In the genomic region with DNA sequence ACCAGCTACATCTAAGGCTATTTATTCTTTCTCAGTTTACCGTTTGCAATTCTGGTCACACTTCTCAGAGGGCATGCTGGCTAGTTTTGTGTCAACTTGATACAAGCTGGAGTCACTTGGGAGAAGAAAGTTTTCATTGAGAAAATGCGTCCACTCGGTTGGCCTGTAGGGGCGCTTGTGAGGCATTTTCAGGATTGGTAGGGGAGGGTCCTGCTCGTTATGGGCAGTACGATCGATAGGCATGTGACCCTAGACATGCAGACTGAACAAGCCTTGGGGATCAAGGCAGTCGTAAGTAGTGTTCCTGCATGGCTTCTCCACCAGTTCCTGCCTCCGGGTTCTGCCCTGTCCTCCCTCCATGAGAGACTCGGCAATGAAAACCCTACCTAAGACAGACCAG, we compare ENCODE assay signal across 19 mouse cellular contexts.
DNase-seq lines count a peak whose midpoint lies in the region; ATAC-seq and TF ChIP-seq lines count a peak whose summit lies in the region.
"Had no signal": no experiment of that assay in that cellular context is flagged by ENCODE, and none has a peak within 500 bp of the region (broad histone marks: within the 10 kb centered on the region; RNA-seq: fewer than 3 reads in every experiment).

No protein-coding gene starts in this region.

- H3K9me3 ChIP-seq in liver, embryonic 14.5 days (ENCODE audit: control insufficient read depth, low read length) = no peaks in the 10 kb centered on the region
- no peaks in the 10 kb centered on the region for H3K9me3 ChIP-seq in liver, embryonic 12.5 days (replicated peaks)
- H3K9me3 ChIP-seq in E14TG2a.4 (ENCODE audit: low read length) = no peaks in the 10 kb centered on the region
- H3K9me3 ChIP-seq in ES-E14 (ENCODE audit: control insufficient read depth, insufficient read depth, low read depth, low read length) = no peaks in the 10 kb centered on the region
- H3K9me3 ChIP-seq: embryonic facial prominence, embryonic 13.5 days; forebrain, embryonic 15.5 days; heart, embryonic 10.5 days; limb, embryonic 12.5 days; midbrain, embryonic 13.5 days had no signal

- H3K4me2 ChIP-seq in liver, embryonic 14.5 days (ENCODE audit: low read depth) = no peak overlapping the region
- no peak overlapping the region for H3K4me2 ChIP-seq in liver, embryonic 12.5 days
- H3K4me2 ChIP-seq: embryonic facial prominence, embryonic 13.5 days; forebrain, embryonic 15.5 days; limb, embryonic 12.5 days; midbrain, embryonic 13.5 days had no signal

- no peak for TF ChIP-seq EP300 in liver, embryonic 14.5 days (IDR thresholded peaks at IDR 0.05; ENCODE audit: low read depth)

- in situ Hi-C loops in ES-E14 (cut with MboI; ENCODE audit: low sequenced_read_pairs in 2 of 2, unreplicated experiment in 2 of 2) = no loop called here

- TF ChIP-seq CTCF in liver, embryonic 14.5 days (IDR thresholded peaks at IDR 0.05; ENCODE audit: low read depth) = peak; percentile 36; the same call in 1 of the 2 replicates
- peak; percentile 23; the same call in 1 of the 2 replicates for TF ChIP-seq CTCF in E14TG2a.4 (conservative IDR thresholded peaks at IDR 0.05; ENCODE audit: low read length)

- H3K27me3 ChIP-seq in liver, embryonic 14.5 days (ENCODE audit: control insufficient read depth, insufficient read depth, low read length) = no peaks in the 10 kb centered on the region
- no peaks in the 10 kb centered on the region for H3K27me3 ChIP-seq in liver, embryonic 12.5 days (replicated peaks)
- no peaks in the 10 kb centered on the region for H3K27me3 ChIP-seq in E14TG2a.4 (ENCODE audit: insufficient read depth, low read length)
- H3K27me3 ChIP-seq: embryonic facial prominence, embryonic 13.5 days; forebrain, embryonic 15.5 days; limb, embryonic 12.5 days; midbrain, embryonic 13.5 days had no signal

- no peak overlapping the region for H3K4me3 ChIP-seq in liver, embryonic 14.5 days (ENCODE audit: insufficient read depth in 1 of 2, low read depth in 2 of 2, low read length in 2 of 2)
- H3K4me3 ChIP-seq in liver, embryonic 12.5 days = no peak overlapping the region
- no peak overlapping the region for H3K4me3 ChIP-seq in E14TG2a.4 (replicated peaks; ENCODE audit: low read length)
- H3K4me3 ChIP-seq in ES-E14 (ENCODE audit: insufficient read depth in 1 of 2, low read depth in 1 of 2, low read length in 2 of 2, poor library complexity in 1 of 2, severe bottlenecking in 1 of 2) = no peak overlapping the region
- H3K4me3 ChIP-seq: embryonic facial prominence, embryonic 13.5 days; forebrain, embryonic 15.5 days; heart, embryonic 10.5 days; limb, embryonic 12.5 days; midbrain, embryonic 13.5 days; myocyte had no signal

- no peaks in the 10 kb centered on the region for H3K36me3 ChIP-seq in liver, embryonic 14.5 days (replicated peaks; ENCODE audit: control insufficient read depth, insufficient read depth, low read depth)
- no peaks in the 10 kb centered on the region for H3K36me3 ChIP-seq in liver, embryonic 12.5 days
- no peaks in the 10 kb centered on the region for H3K36me3 ChIP-seq in E14TG2a.4 (ENCODE audit: insufficient read depth, low read length)
- no peaks in the 10 kb centered on the region for H3K36me3 ChIP-seq in ES-E14 (ENCODE audit: control insufficient read depth, insufficient read depth, low read length, poor library complexity, severe bottlenecking)
- H3K36me3 ChIP-seq: embryonic facial prominence, embryonic 13.5 days; forebrain, embryonic 15.5 days; heart, embryonic 10.5 days; limb, embryonic 12.5 days; midbrain, embryonic 13.5 days had no signal

- no peak for DNase-seq in liver, embryonic 14.5 days (ENCODE audit: low read depth in 3 of 3, low spot score in 3 of 3)
- peak; percentile 29 for DNase-seq in ES-E14 (ENCODE audit: low read depth, low spot score)
- DNase-seq in c-Kit-positive CD71-positive TER-119-positive erythroid progenitor cells, embryonic 14.5 days (ENCODE audit: low spot score) = peak; percentile 1
- DNase-seq in right cerebral cortex, adult 2 months (ENCODE audit: low spot score in 2 of 2) = no peak
- no peak for DNase-seq in layer of hippocampus, postnatal 25 days (ENCODE audit: extremely low spot score in 1 of 2, low spot score in 1 of 2)
- DNase-seq: cerebellum, adult 9-11 months; kidney, adult 8-10 months; kidney, postnatal 14 days; lung, postnatal 10 days; right cerebral cortex, postnatal 4 days; thymus, postnatal 25 days had no signal

- H3K4me1 ChIP-seq in liver, embryonic 14.5 days (replicated peaks; ENCODE audit: control insufficient read depth in 2 of 2, insufficient read depth in 2 of 2, low read length in 1 of 2) = no peaks in the 10 kb centered on the region
- no peaks in the 10 kb centered on the region for H3K4me1 ChIP-seq in liver, embryonic 12.5 days
- H3K4me1 ChIP-seq in E14TG2a.4 (replicated peaks; ENCODE audit: low read depth, low read length) (no peaks in the 10 kb centered on the region), ES-E14 (ENCODE audit: control insufficient read depth in 2 of 2, insufficient read depth in 2 of 2, low read length in 2 of 2, poor library complexity in 1 of 2) (no peaks in the 10 kb centered on the region)
- H3K4me1 ChIP-seq: embryonic facial prominence, embryonic 13.5 days; forebrain, embryonic 15.5 days; heart, embryonic 10.5 days; limb, embryonic 12.5 days; midbrain, embryonic 13.5 days had no signal

- 64% methylated on average over 10 of the region's 10 CpGs for WGBS in liver, embryonic 14.5 days (ENCODE audit: insufficient replicate concordance)
- 71% methylated on average over 10 of the region's 10 CpGs for WGBS in liver, embryonic 12.5 days (ENCODE audit: insufficient replicate concordance)

- H3K27ac ChIP-seq in liver, embryonic 14.5 days = no peak overlapping the region
- H3K27ac ChIP-seq in liver, embryonic 12.5 days = no peak overlapping the region
- H3K27ac ChIP-seq in ES-E14 (ENCODE audit: insufficient read depth, low read depth, low read length, poor library complexity, severe bottlenecking) = no peak overlapping the region
- H3K27ac ChIP-seq: embryonic facial prominence, embryonic 13.5 days; forebrain, embryonic 15.5 days; heart, embryonic 10.5 days; limb, embryonic 12.5 days; midbrain, embryonic 13.5 days had no signal

- H3K9ac ChIP-seq in liver, embryonic 14.5 days (replicated peaks) = no peak overlapping the region
- no peak overlapping the region for H3K9ac ChIP-seq in liver, embryonic 12.5 days
- no peak overlapping the region for H3K9ac ChIP-seq in ES-E14 (ENCODE audit: insufficient read depth, low read depth, low read length, poor library complexity, severe bottlenecking)
- H3K9ac ChIP-seq: embryonic facial prominence, embryonic 13.5 days; forebrain, embryonic 15.5 days; limb, embryonic 12.5 days; midbrain, embryonic 13.5 days had no signal

- no peak for ATAC-seq in liver, embryonic 14.5 days (ENCODE audit: insufficient read depth)
- no peak for ATAC-seq in liver, embryonic 12.5 days
- ATAC-seq: forebrain, embryonic 15.5 days; midbrain, embryonic 13.5 days had no signal

TF ChIP-seq in ES-E14, 5 proteins besides CTCF, POLR2A, EP300 and RAD21:
- TF ChIP-seq HCFC1 (IDR thresholded peaks at IDR 0.05; ENCODE audit: borderline replicate concordance, insufficient read depth, low read length) (no peak), CHD2 (IDR thresholded peaks at IDR 0.05; ENCODE audit: low read depth, low read length) (no peak)

Comparison
In these comparisons a context has a peak if more than half of its experiments do, and no peak if none do; other contexts are left out.
1. DNase-seq: peak in ES-E14 (single experiment) and c-Kit-positive CD71-positive TER-119-positive erythroid progenitor cells, embryonic 14.5 days (single experiment); none in liver, embryonic 14.5 days (0 of 3), right cerebral cortex, adult 2 months (0 of 2) and layer of hippocampus, postnatal 25 days (0 of 2).